Mouse (Mus musculus) forebrain, embryonic 13.5 days (tissue): ENCODE results near the gene Dpep1. TPM values are rescaled to one million over a fixed set of nuclear protein-coding genes. Genes with fewer than 3 reads are reported as not detected.
"Not testable (repeated sequence)": the region's sequence is repeated elsewhere in the genome, so short reads cannot be mapped to it uniquely, and the experiment has no call there.

Experiments used
- ATAC-seq: fragments of 200-750 bp; cut with Nextera tagmentation; 2 replicates; pipeline ENCODE4 v1.8.0; 2017
- H3K27ac ChIP-seq: fragments of 300-500 bp; sonication (generic); 2 replicates; pipeline ENCODE4 v1.5.1; 2015; ENCODE audit warnings: inconsistent platforms, mild to moderate bottlenecking, moderate library complexity
- H3K27me3 ChIP-seq: fragments of 300-500 bp; sonication (generic); 2 replicates; pipeline ENCODE4 v1.6.1; 2015; ENCODE audit warnings: mild to moderate bottlenecking, inconsistent platforms
- H3K36me3 ChIP-seq: fragments of 300-500 bp; sonication (generic); 2 replicates; pipeline ENCODE4 v1.6.1; 2015; ENCODE audit warnings: mild to moderate bottlenecking, inconsistent platforms; ENCODE audit not compliant: poor library complexity, severe bottlenecking
- H3K4me1 ChIP-seq: fragments of 300-500 bp; sonication (generic); 2 replicates; pipeline ENCODE4 v1.6.1; 2015; ENCODE audit warnings: inconsistent platforms
- H3K4me2 ChIP-seq: fragments of 300-500 bp; sonication (generic); 2 replicates; pipeline ENCODE4 v1.6.1; 2015; ENCODE audit warnings: inconsistent platforms, mild to moderate bottlenecking, moderate library complexity
- H3K4me3 ChIP-seq: fragments of 300-500 bp; sonication (generic); 2 replicates; pipeline ENCODE4 v1.5.1; 2015; ENCODE audit warnings: mild to moderate bottlenecking, inconsistent platforms
- H3K9ac ChIP-seq: fragments of 300-500 bp; sonication (generic); 2 replicates; pipeline ENCODE4 v1.6.1; 2015; ENCODE audit warnings: mild to moderate bottlenecking, inconsistent platforms
- H3K9me3 ChIP-seq: fragments of 300-500 bp; sonication (generic); replicated peaks from 2 replicates; pipeline ENCODE4 v1.6.1; 2016; ENCODE audit warnings: inconsistent platforms
- WGBS: fragments of 180-500 bp; shearing (Covaris S2); methylation state at CpG from one replicate; pipeline ENCODE4 v1.1.7; 2015; 5-methylcytosine and 5-hydroxymethylcytosine counted together
- polyA plus RNA-seq: library from polyadenylated mRNA; unstranded; fragments of >200 nt; fragmentation: Nextera tagmentation; extraction: Ambion mirVana; gene quantifications from 2 replicates; pipeline ENCODE4 v1.2.1, GENCODE M21; 2015

Gene Dpep1
- polyA plus RNA-seq, 1 experiment from 2014 or later, result not detected

GRCm38 (mm10) chr8:123213118-123213772 is 27.2 kb downstream of the Dpep1 start:
- ATAC-seq, result no peak; the same call in none of the 2 replicates
- peak overlapping the region; percentile 97 for H3K9ac ChIP-seq
- H3K27me3 ChIP-seq, result no peaks in the 10 kb centered on the region
- WGBS, result 22% methylated on average over 22 of the region's 22 CpGs
- H3K27ac ChIP-seq, result 0 out of 2 replicates have a peak overlapping the region, but pooled peaks have one; percentile 8
- H3K36me3 ChIP-seq, result peaks cover 21% of the 10 kb centered on the region
- H3K4me2 ChIP-seq, result peak overlapping the region; percentile 95
- H3K9me3 ChIP-seq, result no peaks in the 10 kb centered on the region
- H3K4me3 ChIP-seq, result peak overlapping the region; percentile 95
- H3K4me1 ChIP-seq, result peaks cover 23% of the 10 kb centered on the region

GRCm38 (mm10) chr8:123215430-123215829 is 29.4 kb downstream of the Dpep1 start:
- Histone ChIP-seq H3K36me3 (no peaks in the 10 kb centered on the region), H3K4me1 (peaks cover 23% of the 10 kb centered on the region), H3K9ac (no peak overlapping the region), H3K4me2 (no peak overlapping the region), H3K9me3 (no peaks in the 10 kb centered on the region), H3K27me3 (no peaks in the 10 kb centered on the region), H3K4me3 (no peak overlapping the region), H3K27ac (no peak overlapping the region)
- no peak for ATAC-seq
- WGBS, result 78% methylated on average over 3 of the region's 3 CpGs

GRCm38 (mm10) chr8:123220917-123221316 is 34.9 kb downstream of the Dpep1 start:
- H3K4me3 ChIP-seq, result no peak overlapping the region
- no peaks in the 10 kb centered on the region for H3K27me3 ChIP-seq
- H3K9me3 ChIP-seq, result no peaks in the 10 kb centered on the region
- peaks cover 15% of the 10 kb centered on the region for H3K4me1 ChIP-seq
- no peak overlapping the region for H3K9ac ChIP-seq
- H3K4me2 ChIP-seq, result no peak overlapping the region
- H3K36me3 ChIP-seq, result no peaks in the 10 kb centered on the region
- no peak for ATAC-seq
- no peak overlapping the region for H3K27ac ChIP-seq
- 92% methylated on average over 1 of the region's 1 CpGs for WGBS

GRCm38 (mm10) chr8:123224278-123225266 is 38.5 kb downstream of the Dpep1 start, which contains the start of gene Cdk10:
Gene Cdk10, plus strand, starts transcription at chr8:123224842.
- peak; percentile 94 for ATAC-seq
- peak within 1 kb of the TSS; percentile 96 for H3K4me2 ChIP-seq
- peak within 1 kb of the TSS; percentile 81 for H3K4me3 ChIP-seq
- peak within 1 kb of the TSS; percentile 91 for H3K9ac ChIP-seq
- H3K27me3 ChIP-seq, result no peaks in the 10 kb centered on the region
- H3K27ac ChIP-seq, result peak within 1 kb of the TSS; percentile 83
- H3K4me1 ChIP-seq, result peaks cover 15% of the 10 kb centered on the region
- peaks cover 31% of the 10 kb centered on the region for H3K36me3 ChIP-seq
- WGBS, result 3% methylated on average over 59 of the region's 59 CpGs
- no peaks in the 10 kb centered on the region for H3K9me3 ChIP-seq

- no peak for ATAC-seq
- WGBS, result 96% methylated on average over 1 of the region's 1 CpGs
- Histone ChIP-seq H3K27me3 (0 out of 2 replicates have a peak, but pooled peaks cover 5% of the 10 kb centered on the region), H3K27ac (no peak overlapping the region), H3K4me3 (no peak overlapping the region), H3K36me3 (peaks cover 37% of the 10 kb centered on the region), H3K9ac (no peak overlapping the region), H3K9me3 (no peaks in the 10 kb centered on the region), H3K4me2 (no peak overlapping the region), H3K4me1 (peaks cover 15% of the 10 kb centered on the region)
These were observed 42.4 kb downstream of the Dpep1 start for GRCm38 (mm10) chr8:123228416-123228815.

- Histone ChIP-seq H3K4me1 (peaks cover 13% of the 10 kb centered on the region), H3K27me3 (peaks cover 24% of the 10 kb centered on the region), H3K36me3 (peaks cover 37% of the 10 kb centered on the region)
- not testable (repeated sequence) for H3K9me3 ChIP-seq, H3K4me3 ChIP-seq, H3K4me2 ChIP-seq, H3K27ac ChIP-seq, H3K9ac ChIP-seq, ATAC-seq
- 86% methylated on average over 11 of the region's 11 CpGs for WGBS
These were observed 44.3 kb downstream of the Dpep1 start for GRCm38 (mm10) chr8:123230326-123230725.

GRCm38 (mm10) chr8:123231742-123232141 is 45.7 kb downstream of the Dpep1 start:
- ATAC-seq, result no peak
- Histone ChIP-seq H3K4me1 (peaks cover 18% of the 10 kb centered on the region), H3K36me3 (peaks cover 34% of the 10 kb centered on the region), H3K9me3 (no peaks in the 10 kb centered on the region), H3K4me2 (no peak overlapping the region), H3K27me3 (peaks cover 38% of the 10 kb centered on the region), H3K4me3 (no peak overlapping the region), H3K27ac (no peak overlapping the region), H3K9ac (no peak overlapping the region)
- 66% methylated on average over 5 of the region's 5 CpGs for WGBS

- peak overlapping the region; percentile 12; the same call in 1 of the 2 replicates for H3K9ac ChIP-seq
- H3K4me3 ChIP-seq, result no peak overlapping the region
- WGBS, result 44% methylated on average over 7 of the region's 7 CpGs
- H3K36me3 ChIP-seq, result peaks cover 26% of the 10 kb centered on the region
- no peak overlapping the region for H3K4me2 ChIP-seq
- H3K9me3 ChIP-seq, result no peaks in the 10 kb centered on the region
- ATAC-seq, result no peak
- H3K27me3 ChIP-seq, result peaks cover 44% of the 10 kb centered on the region
- H3K4me1 ChIP-seq, result peaks cover 18% of the 10 kb centered on the region
- H3K27ac ChIP-seq, result no peak overlapping the region
These were observed 46.5 kb downstream of the Dpep1 start for GRCm38 (mm10) chr8:123232553-123232952.

- H3K27me3 ChIP-seq, result peaks cover 44% of the 10 kb centered on the region
- H3K9ac ChIP-seq, result no peak overlapping the region
These were observed 47.3 kb downstream of the Dpep1 start for GRCm38 (mm10) chr8:123233300-123233699.

GRCm38 (mm10) chr8:123233760-123234159 is 47.7 kb downstream of the Dpep1 start:
- WGBS, result 79% methylated on average over 11 of the region's 11 CpGs
- no peak overlapping the region for H3K27ac ChIP-seq
- H3K4me2 ChIP-seq, result no peak overlapping the region
- H3K9me3 ChIP-seq, result no peaks in the 10 kb centered on the region
- H3K27me3 ChIP-seq, result peaks cover 44% of the 10 kb centered on the region
- no peak overlapping the region for H3K4me3 ChIP-seq
- H3K36me3 ChIP-seq, result peaks cover 14% of the 10 kb centered on the region
- peaks cover 18% of the 10 kb centered on the region for H3K4me1 ChIP-seq
- ATAC-seq, result no peak
- no peak overlapping the region for H3K9ac ChIP-seq

More at GRCm38 (mm10) chr8:123233300-123233699, 47.3 kb downstream of the Dpep1 start:
- no peak overlapping the region for H3K4me3 ChIP-seq
- H3K9me3 ChIP-seq, result no peaks in the 10 kb centered on the region
- H3K36me3 ChIP-seq, result peaks cover 19% of the 10 kb centered on the region
- no peak overlapping the region for H3K4me2 ChIP-seq
- peaks cover 18% of the 10 kb centered on the region for H3K4me1 ChIP-seq
- H3K27ac ChIP-seq, result no peak overlapping the region
- no peak for ATAC-seq
- WGBS, result 54% methylated on average over 13 of the region's 13 CpGs

GRCm38 (mm10) chr8:123234918-123235519 is 49.0 kb downstream of the Dpep1 start:
- H3K27me3 ChIP-seq, result peaks cover 44% of the 10 kb centered on the region
- H3K36me3 ChIP-seq, result peaks cover 4% of the 10 kb centered on the region; the same call in 1 of the 2 replicates
- H3K27ac ChIP-seq, result no peak overlapping the region
- 25% methylated on average over 13 of the region's 13 CpGs for whole genome bisulfite sequencing
- peak overlapping the region; percentile 74 for H3K4me2 ChIP-seq
- H3K9me3 ChIP-seq, result no peaks in the 10 kb centered on the region
- H3K4me1 ChIP-seq, result peaks cover 18% of the 10 kb centered on the region
- peak overlapping the region; percentile 66; the same call in 1 of the 2 replicates for H3K9ac ChIP-seq
- peak overlapping the region; percentile 43 for H3K4me3 ChIP-seq
- ATAC-seq, result peak; percentile 41; the same call in 1 of the 2 replicates
